Mouse (Mus musculus) thymus, adult 2 months (tissue): ENCODE measurements around the gene Atrnl1. TPM values are rescaled to one million over a fixed set of nuclear protein-coding genes. Genes with fewer than 3 reads are reported as not detected.

ENCODE experiments used
- DNase-seq: peaks from one replicate; pipeline ENCODE4 v3.0.0; 2021
- H3K27ac ChIP-seq: fragments of 200-500 bp; 2 replicates; pipeline ENCODE4 v1.5.1; 2012; ENCODE audit warnings: low read length, control low read depth; ENCODE audit not compliant: control insufficient read depth, insufficient read depth
- H3K27me3 ChIP-seq: fragments of 200-500 bp; 2 replicates; pipeline ENCODE4 v1.6.1; 2012; ENCODE audit warnings: mild to moderate bottlenecking, low read length, moderate library complexity, mixed read lengths; ENCODE audit not compliant: control insufficient read depth, insufficient read depth
- H3K36me3 ChIP-seq: fragments of 200-500 bp; 2 replicates; pipeline ENCODE4 v1.6.1; 2012; ENCODE audit warnings: mild to moderate bottlenecking, low read length, moderate library complexity; ENCODE audit not compliant: control insufficient read depth, insufficient read depth
- H3K4me1 ChIP-seq: fragments of 200-500 bp; replicated peaks from 2 replicates; pipeline ENCODE4 v1.6.1; 2012; ENCODE audit warnings: low read length; ENCODE audit not compliant: control insufficient read depth, insufficient read depth
- H3K4me3 ChIP-seq: fragments of 200-500 bp; 2 replicates; pipeline ENCODE4 v1.5.1; 2012; ENCODE audit warnings: mild to moderate bottlenecking, low read length, control low read depth, moderate library complexity; ENCODE audit not compliant: control insufficient read depth, insufficient read depth
- CTCF ChIP-seq: fragments of 200-500 bp; IDR thresholded peaks from 2 replicates; pipeline ENCODE4 v1.5.1; 2012; ENCODE audit warnings: mild to moderate bottlenecking, control low read depth, low read length, moderate library complexity, borderline replicate concordance; ENCODE audit not compliant: control insufficient read depth, poor library complexity, insufficient read depth; ENCODE audit errors: extremely low read depth
- POLR2A ChIP-seq: fragments of 200-500 bp; IDR thresholded peaks from 2 replicates; pipeline ENCODE4 v1.6.1; 2012; ENCODE audit warnings: mild to moderate bottlenecking, low read length, control low read depth, moderate library complexity; ENCODE audit not compliant: control insufficient read depth, poor library complexity, insufficient read depth; ENCODE audit errors: extremely low read depth
- WGBS: fragments of 180-500 bp; shearing (Covaris S2); methylation state at CpG from one replicate; pipeline ENCODE4 v1.1.7; 2018; 5-methylcytosine and 5-hydroxymethylcytosine counted together
- polyA plus RNA-seq: library from polyadenylated mRNA; depleted of rRNA; stranded (reverse); fragments of >200 nt; gene quantifications from 2 replicates; pipeline ENCODE4 v1.2.3, GENCODE M21; 2012

Atrnl1 gene
- polyA plus RNA-seq, 1 experiment: 8.2 TPM

GRCm38 (mm10) chr19:57576836-57577235, 34.0 kb upstream of the Atrnl1 start:
- H3K4me1 ChIP-seq: no peaks in the 10 kb centered on the region
- H3K36me3 ChIP-seq: no peaks in the 10 kb centered on the region
- H3K4me3 ChIP-seq: no peak overlapping the region
- TF ChIP-seq POLR2A: no peak
- TF ChIP-seq CTCF: no peak
- DNase-seq: no peak
- H3K27ac ChIP-seq: no peak overlapping the region
- 86% methylated on average over 5 of the region's 5 CpGs for WGBS
- no peaks in the 10 kb centered on the region for H3K27me3 ChIP-seq

- no peak for DNase-seq
- Histone ChIP-seq H3K27me3 (no peaks in the 10 kb centered on the region), H3K4me3 (no peak overlapping the region), H3K36me3 (no peaks in the 10 kb centered on the region), H3K27ac (no peak overlapping the region), H3K4me1 (no peaks in the 10 kb centered on the region)
- no peak for TF ChIP-seq CTCF
- no peak for TF ChIP-seq POLR2A
- 93% methylated on average over 6 of the region's 6 CpGs for WGBS
These were observed 33.6 kb upstream of the Atrnl1 start for GRCm38 (mm10) chr19:57577256-57577655.

- no peak overlapping the region for H3K4me3 ChIP-seq
- H3K4me1 ChIP-seq: peaks cover 2% of the 10 kb centered on the region; the same call in 1 of the 2 replicates
- no peak for DNase-seq
These were observed 29.9 kb upstream of the Atrnl1 start for GRCm38 (mm10) chr19:57580962-57581361.

DNA sequence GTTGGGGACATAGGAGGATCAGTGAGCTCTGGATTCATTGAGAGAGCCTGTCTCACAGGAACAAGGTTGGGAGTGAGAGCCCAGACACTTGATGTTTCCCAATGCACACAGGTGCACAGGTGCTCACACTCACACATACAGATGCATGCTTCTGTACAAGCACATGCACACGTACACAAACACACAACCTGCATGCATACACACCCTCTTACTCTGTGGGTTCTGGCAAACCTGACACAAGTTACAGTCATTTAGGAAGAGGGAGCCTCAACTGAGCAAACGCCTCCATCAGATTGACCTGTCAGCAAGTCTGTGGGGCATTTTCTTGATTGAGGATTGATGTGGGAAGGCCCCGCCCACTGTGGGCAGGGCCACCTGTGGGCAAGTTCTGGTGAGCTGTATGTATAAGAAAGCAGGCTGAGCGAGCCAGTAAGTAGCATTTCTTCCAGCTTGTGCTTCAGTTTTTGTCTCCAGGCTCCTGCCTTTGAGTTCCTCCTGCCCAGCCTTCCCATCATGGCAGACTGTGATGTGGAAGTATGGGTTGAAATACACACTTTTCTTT, 25.5 kb upstream of the Atrnl1 start:
- no peaks in the 10 kb centered on the region for H3K36me3 ChIP-seq
- TF ChIP-seq CTCF: no peak
- TF ChIP-seq POLR2A: no peak
- H3K27me3 ChIP-seq: no peaks in the 10 kb centered on the region
- no peak overlapping the region for H3K27ac ChIP-seq
- no peak for DNase-seq
- no peak overlapping the region for H3K4me3 ChIP-seq
- H3K4me1 ChIP-seq: peaks cover 5% of the 10 kb centered on the region
- WGBS: 79% methylated on average over 4 of the region's 4 CpGs

More at GRCm38 (mm10) chr19:57580962-57581361, 29.9 kb upstream of the Atrnl1 start:
- Histone ChIP-seq H3K36me3 (no peaks in the 10 kb centered on the region), H3K27ac (no peak overlapping the region), H3K27me3 (no peaks in the 10 kb centered on the region)
- WGBS: 91% methylated on average over 7 of the region's 7 CpGs
- TF ChIP-seq POLR2A (no peak), CTCF (no peak)

DNA sequence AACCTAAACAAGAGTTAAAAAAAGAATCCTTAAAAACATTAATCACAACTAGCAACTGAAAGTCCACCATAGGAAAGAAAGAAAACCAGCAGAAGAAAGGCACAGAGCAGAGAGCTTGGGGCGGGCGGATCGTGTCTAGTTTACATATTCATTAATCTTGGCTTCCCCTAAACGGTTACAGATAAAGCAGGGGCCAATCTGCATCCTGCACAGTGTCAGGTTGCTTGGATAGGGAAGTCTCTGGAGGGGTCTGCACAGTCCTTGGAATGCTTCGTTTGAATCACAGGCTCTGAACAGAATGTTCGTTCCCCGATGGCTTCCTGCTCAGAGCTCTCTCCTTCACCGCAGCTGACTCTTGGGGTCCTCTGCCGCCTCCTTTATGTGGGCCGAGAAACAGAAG, 24.7 kb upstream of the Atrnl1 start:
- no peaks in the 10 kb centered on the region for H3K27me3 ChIP-seq
- H3K4me3 ChIP-seq: no peak overlapping the region
- H3K4me1 ChIP-seq: peaks cover 5% of the 10 kb centered on the region
- H3K36me3 ChIP-seq: no peaks in the 10 kb centered on the region
- H3K27ac ChIP-seq: no peak overlapping the region
- WGBS: 13% methylated on average over 10 of the region's 10 CpGs
- peak; percentile 27 for DNase-seq
- TF ChIP-seq CTCF: no peak
- no peak for TF ChIP-seq POLR2A

GRCm38 (mm10) chr19:57589516-57589915, 21.3 kb upstream of the Atrnl1 start:
- no peak overlapping the region for H3K4me3 ChIP-seq
- H3K27ac ChIP-seq: no peak overlapping the region
- H3K4me1 ChIP-seq: peaks cover 5% of the 10 kb centered on the region
- 74% methylated on average over 9 of the region's 9 CpGs for WGBS
- no peaks in the 10 kb centered on the region for H3K36me3 ChIP-seq
- TF ChIP-seq POLR2A: no peak
- no peak for TF ChIP-seq CTCF
- no peak for DNase-seq
- H3K27me3 ChIP-seq: no peaks in the 10 kb centered on the region

DNA sequence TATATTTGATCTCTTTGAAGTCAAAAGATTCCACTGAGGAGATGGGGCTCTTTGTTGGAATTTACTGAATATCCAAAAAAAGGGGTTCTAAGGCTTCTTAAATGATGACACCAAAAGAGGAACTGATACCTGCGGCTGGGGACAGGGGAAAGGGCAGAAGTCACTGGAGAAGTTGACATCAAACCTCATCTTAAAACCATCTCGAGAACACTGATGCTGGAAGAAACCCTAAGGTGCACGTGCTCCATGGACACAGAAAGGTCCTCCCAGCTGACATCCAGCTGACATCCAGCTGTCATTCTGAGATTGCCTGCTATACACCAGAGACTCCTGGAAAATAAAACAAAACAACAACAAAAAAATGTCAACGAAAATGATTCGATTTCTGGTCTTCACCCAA, 19.9 kb upstream of the Atrnl1 start:
- TF ChIP-seq POLR2A: no peak
- TF ChIP-seq CTCF: no peak

More for the DNA sequence above, 19.9 kb upstream of the Atrnl1 start:
- DNase-seq: no peak
- H3K36me3 ChIP-seq: no peaks in the 10 kb centered on the region
- no peak overlapping the region for H3K4me3 ChIP-seq
- no peak overlapping the region for H3K27ac ChIP-seq
- H3K4me1 ChIP-seq: peaks cover 3% of the 10 kb centered on the region
- 41% methylated on average over 5 of the region's 5 CpGs for WGBS
- no peaks in the 10 kb centered on the region for H3K27me3 ChIP-seq
